Mouse (Mus musculus): ENCODE measurements around the gene Olfr819.

DNA sequence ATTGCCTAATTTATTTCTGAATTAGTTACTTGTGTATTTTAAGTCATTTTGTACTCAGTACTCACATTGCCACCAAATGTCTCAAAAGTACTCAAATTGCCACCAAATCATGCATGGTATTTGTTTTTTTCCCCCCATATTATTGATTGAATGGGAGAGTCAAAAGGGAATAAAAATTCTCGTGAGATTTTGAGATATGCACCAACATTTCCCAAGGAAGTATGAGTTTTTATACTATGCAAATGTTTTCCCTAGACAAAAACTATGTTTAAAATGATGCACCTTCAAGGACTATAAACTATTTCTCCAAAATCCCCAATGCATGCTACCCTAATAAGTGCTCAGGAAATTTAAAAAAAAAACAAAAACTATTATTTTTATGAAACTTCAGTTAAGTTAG is 51.6 kb downstream of the Olfr819 start, which contains the start of gene Olfr816:
- no peak for TF ChIP-seq EP300 (optimal IDR thresholded peaks at IDR 0.05)
- TF ChIP-seq CTCF (IDR thresholded peaks at IDR 0.05; ENCODE audit: low read depth) = no peak

Measured in stomach, postnatal 0 days (tissue).